Mouse (Mus musculus): ENCODE measurements at regions not wholly inside any gene's neighbourhood (a gene's known extent, or its start where the extent isn't known, plus 50 kb on each side); places are given as distances from the start of the nearest gene placed in this dataset.

GRCm38 (mm10) chr12:27474631-27475030, 132.3 kb upstream of the Sox11 start:
- WGBS, result 46% methylated on average over 4 of the region's 4 CpGs
- Histone ChIP-seq H3K27ac (ENCODE audit: low read depth, low read length) (no peak overlapping the region), H3K4me3 (ENCODE audit: low read length) (no peak overlapping the region), H3K9ac (ENCODE audit: low read depth, low read length) (no peak overlapping the region), H3K4me2 (replicated peaks; ENCODE audit: low read depth, low read length) (no peak overlapping the region), H3K4me1 (ENCODE audit: control insufficient read depth, insufficient read depth, low read length) (peaks cover 4% of the 10 kb centered on the region; the same call in 1 of the 2 replicates), H3K27me3 (ENCODE audit: control insufficient read depth, insufficient read depth, low read length) (no peaks in the 10 kb centered on the region), H3K36me3 (ENCODE audit: control insufficient read depth, insufficient read depth, low read length) (no peaks in the 10 kb centered on the region), H3K9me3 (ENCODE audit: control insufficient read depth, low read length) (no peaks in the 10 kb centered on the region)
- no peak for ATAC-seq (ENCODE audit: low FRiP score, low TSS enrichment)

- Histone ChIP-seq H3K4me3 (ENCODE audit: low read length) (no peak overlapping the region), H3K9me3 (ENCODE audit: control insufficient read depth, low read length) (no peaks in the 10 kb centered on the region), H3K4me2 (replicated peaks; ENCODE audit: low read depth, low read length) (no peak overlapping the region), H3K9ac (ENCODE audit: low read depth, low read length) (no peak overlapping the region), H3K27me3 (ENCODE audit: control insufficient read depth, insufficient read depth, low read length) (no peaks in the 10 kb centered on the region), H3K27ac (ENCODE audit: low read depth, low read length) (no peak overlapping the region), H3K36me3 (ENCODE audit: control insufficient read depth, insufficient read depth, low read length) (no peaks in the 10 kb centered on the region), H3K4me1 (ENCODE audit: control insufficient read depth, insufficient read depth, low read length) (peaks cover 4% of the 10 kb centered on the region; the same call in 1 of the 2 replicates)
- ATAC-seq (ENCODE audit: low FRiP score, low TSS enrichment), result no peak
- WGBS, result 16% methylated on average over 5 of the region's 5 CpGs
These were observed 129.2 kb upstream of the Sox11 start for GRCm38 (mm10) chr12:27471557-27471956.

- H3K9me3 ChIP-seq (ENCODE audit: control insufficient read depth, low read length), result no peaks in the 10 kb centered on the region
- no peaks in the 10 kb centered on the region for H3K27me3 ChIP-seq (ENCODE audit: control insufficient read depth, insufficient read depth, low read length)
- H3K4me3 ChIP-seq (ENCODE audit: low read length), result no peak overlapping the region
- ATAC-seq (ENCODE audit: low FRiP score, low TSS enrichment), result no peak
- H3K36me3 ChIP-seq (ENCODE audit: control insufficient read depth, insufficient read depth, low read length), result no peaks in the 10 kb centered on the region
- H3K27ac ChIP-seq (ENCODE audit: low read depth, low read length), result no peak overlapping the region
- H3K4me1 ChIP-seq (ENCODE audit: control insufficient read depth, insufficient read depth, low read length), result peaks cover 13% of the 10 kb centered on the region
- H3K9ac ChIP-seq (ENCODE audit: low read depth, low read length), result no peak overlapping the region
- H3K4me2 ChIP-seq (replicated peaks; ENCODE audit: low read depth, low read length), result no peak overlapping the region
These were observed 128.0 kb upstream of the Sox11 start for GRCm38 (mm10) chr12:27470346-27470745.

- ATAC-seq (ENCODE audit: low FRiP score, low TSS enrichment), result no peak
- peaks cover 14% of the 10 kb centered on the region for H3K4me1 ChIP-seq (ENCODE audit: control insufficient read depth, insufficient read depth, low read length)
- no peak overlapping the region for H3K4me2 ChIP-seq (replicated peaks; ENCODE audit: low read depth, low read length)
- no peak overlapping the region for H3K27ac ChIP-seq (ENCODE audit: low read depth, low read length)
- no peak overlapping the region for H3K9ac ChIP-seq (ENCODE audit: low read depth, low read length)
- no peaks in the 10 kb centered on the region for H3K27me3 ChIP-seq (ENCODE audit: control insufficient read depth, insufficient read depth, low read length)
- 57% methylated on average over 1 of the region's 1 CpGs for WGBS
- H3K4me3 ChIP-seq (ENCODE audit: low read length), result no peak overlapping the region
- H3K9me3 ChIP-seq (ENCODE audit: control insufficient read depth, low read length), result no peaks in the 10 kb centered on the region
- no peaks in the 10 kb centered on the region for H3K36me3 ChIP-seq (ENCODE audit: control insufficient read depth, insufficient read depth, low read length)
These were observed 126.4 kb upstream of the Sox11 start for GRCm38 (mm10) chr12:27468782-27469181.

- no peak overlapping the region for H3K27ac ChIP-seq (ENCODE audit: low read depth, low read length)
- H3K4me2 ChIP-seq (replicated peaks; ENCODE audit: low read depth, low read length), result no peak overlapping the region
- no peaks in the 10 kb centered on the region for H3K27me3 ChIP-seq (ENCODE audit: control insufficient read depth, insufficient read depth, low read length)
- no peaks in the 10 kb centered on the region for H3K9me3 ChIP-seq (ENCODE audit: control insufficient read depth, low read length)
- H3K4me3 ChIP-seq (ENCODE audit: low read length), result no peak overlapping the region
- WGBS, result 79% methylated on average over 3 of the region's 3 CpGs
- peaks cover 14% of the 10 kb centered on the region for H3K4me1 ChIP-seq (ENCODE audit: control insufficient read depth, insufficient read depth, low read length)
- H3K36me3 ChIP-seq (ENCODE audit: control insufficient read depth, insufficient read depth, low read length), result no peaks in the 10 kb centered on the region
- no peak overlapping the region for H3K9ac ChIP-seq (ENCODE audit: low read depth, low read length)
- no peak for ATAC-seq (ENCODE audit: low FRiP score, low TSS enrichment)
These were observed 125.8 kb upstream of the Sox11 start for GRCm38 (mm10) chr12:27468141-27468540.

GRCm38 (mm10) chr12:27465499-27466150, 123.3 kb upstream of the Sox11 start:
- Histone ChIP-seq H3K4me3 (ENCODE audit: low read length) (no peak overlapping the region), H3K4me2 (replicated peaks; ENCODE audit: low read depth, low read length) (no peak overlapping the region), H3K27me3 (ENCODE audit: control insufficient read depth, insufficient read depth, low read length) (no peaks in the 10 kb centered on the region), H3K27ac (ENCODE audit: low read depth, low read length) (no peak overlapping the region), H3K4me1 (ENCODE audit: control insufficient read depth, insufficient read depth, low read length) (peaks cover 9% of the 10 kb centered on the region; the same call in 1 of the 2 replicates), H3K36me3 (ENCODE audit: control insufficient read depth, insufficient read depth, low read length) (no peaks in the 10 kb centered on the region), H3K9ac (ENCODE audit: low read depth, low read length) (no peak overlapping the region), H3K9me3 (ENCODE audit: control insufficient read depth, low read length) (no peaks in the 10 kb centered on the region)
- 13% methylated on average over 3 of the region's 3 CpGs for WGBS
- peak; percentile 66; the same call in 1 of the 2 replicates for ATAC-seq (ENCODE audit: low FRiP score, low TSS enrichment)

- H3K4me3 ChIP-seq (ENCODE audit: low read length), result no peak overlapping the region
- no peak overlapping the region for H3K27ac ChIP-seq (ENCODE audit: low read depth, low read length)
- no peaks in the 10 kb centered on the region for H3K36me3 ChIP-seq (ENCODE audit: control insufficient read depth, insufficient read depth, low read length)
- 75% methylated on average over 4 of the region's 4 CpGs for WGBS
- ATAC-seq (ENCODE audit: low FRiP score, low TSS enrichment), result no peak
- H3K9me3 ChIP-seq (ENCODE audit: control insufficient read depth, low read length), result peaks cover 8% of the 10 kb centered on the region; the same call in 1 of the 2 replicates
- H3K9ac ChIP-seq (ENCODE audit: low read depth, low read length), result no peak overlapping the region
- no peak overlapping the region for H3K4me2 ChIP-seq (replicated peaks; ENCODE audit: low read depth, low read length)
- no peaks in the 10 kb centered on the region for H3K4me1 ChIP-seq (ENCODE audit: control insufficient read depth, insufficient read depth, low read length)
- H3K27me3 ChIP-seq (ENCODE audit: control insufficient read depth, insufficient read depth, low read length), result no peaks in the 10 kb centered on the region
These were observed 116.3 kb upstream of the Sox11 start for GRCm38 (mm10) chr12:27458674-27459073.

- Histone ChIP-seq H3K36me3 (ENCODE audit: control insufficient read depth, insufficient read depth, low read length) (no peaks in the 10 kb centered on the region), H3K9me3 (ENCODE audit: control insufficient read depth, low read length) (no peaks in the 10 kb centered on the region), H3K9ac (ENCODE audit: low read depth, low read length) (no peak overlapping the region), H3K4me2 (replicated peaks; ENCODE audit: low read depth, low read length) (no peak overlapping the region), H3K27me3 (ENCODE audit: control insufficient read depth, insufficient read depth, low read length) (no peaks in the 10 kb centered on the region), H3K4me3 (ENCODE audit: low read length) (no peak overlapping the region), H3K27ac (ENCODE audit: low read depth, low read length) (no peak overlapping the region), H3K4me1 (ENCODE audit: control insufficient read depth, insufficient read depth, low read length) (no peaks in the 10 kb centered on the region)
- ATAC-seq (ENCODE audit: low FRiP score, low TSS enrichment), result no peak
- WGBS, result 67% methylated on average over 6 of the region's 6 CpGs
These were observed 95.4 kb upstream of the Sox11 start for GRCm38 (mm10) chr12:27437661-27438345.

- Histone ChIP-seq H3K4me1 (ENCODE audit: control insufficient read depth, insufficient read depth, low read length) (no peaks in the 10 kb centered on the region), H3K4me2 (replicated peaks; ENCODE audit: low read depth, low read length) (no peak overlapping the region), H3K27ac (ENCODE audit: low read depth, low read length) (no peak overlapping the region), H3K36me3 (ENCODE audit: control insufficient read depth, insufficient read depth, low read length) (no peaks in the 10 kb centered on the region), H3K9me3 (ENCODE audit: control insufficient read depth, low read length) (no peaks in the 10 kb centered on the region), H3K9ac (ENCODE audit: low read depth, low read length) (no peak overlapping the region), H3K4me3 (ENCODE audit: low read length) (no peak overlapping the region), H3K27me3 (ENCODE audit: control insufficient read depth, insufficient read depth, low read length) (no peaks in the 10 kb centered on the region)
- 93% methylated on average over 2 of the region's 2 CpGs for WGBS
- no peak for ATAC-seq (ENCODE audit: low FRiP score, low TSS enrichment)
These were observed 89.0 kb upstream of the Sox11 start for GRCm38 (mm10) chr12:27431338-27431737.

Data from kidney, embryonic 14.5 days (tissue).